Mouse (Mus musculus) left cerebral cortex, adult 11 months (tissue): ENCODE measurements around the gene Cd9.
"Not testable (repeated sequence)": the region's sequence is repeated elsewhere in the genome, so short reads cannot be mapped to it uniquely, and the experiment has no call there.

Experiments used
- DNase-seq: peaks from one replicate; pipeline ENCODE4 v3.0.0; 2022; ENCODE audit warnings: low spot score

The Cd9 gene

GRCm38 (mm10) chr6:125498062-125498461 is 3.5 kb upstream of the Cd9 start:
- no peak for DNase-seq

GRCm38 (mm10) chr6:125496417-125496816 is 1.8 kb upstream of the Cd9 start:
- no peak for DNase-seq

- DNase-seq: no peak
Observed at GRCm38 (mm10) chr6:125495361-125495760, 770 bp upstream of the Cd9 start.

- DNase-seq: no peak
Observed at GRCm38 (mm10) chr6:125493147-125493546, 1.4 kb downstream of the Cd9 start.

- no peak for DNase-seq
Observed at GRCm38 (mm10) chr6:125492664-125493063, 1.9 kb downstream of the Cd9 start.

GRCm38 (mm10) chr6:125492033-125492432 is 2.6 kb downstream of the Cd9 start:
- no peak for DNase-seq

- DNase-seq: no peak
Observed at GRCm38 (mm10) chr6:125491393-125491792, 3.2 kb downstream of the Cd9 start.

GRCm38 (mm10) chr6:125489881-125490559 is 4.6 kb downstream of the Cd9 start:
- DNase-seq: no peak

GRCm38 (mm10) chr6:125485589-125485988 is 9.0 kb downstream of the Cd9 start:
- DNase-seq: no peak

GRCm38 (mm10) chr6:125484721-125485120 is 9.9 kb downstream of the Cd9 start:
- DNase-seq: no peak

- not testable (repeated sequence) for DNase-seq
Observed at GRCm38 (mm10) chr6:125484313-125484660, 10.3 kb downstream of the Cd9 start.

GRCm38 (mm10) chr6:125483515-125484312 is 10.9 kb downstream of the Cd9 start:
- no peak for DNase-seq

GRCm38 (mm10) chr6:125482427-125482831 is 12.2 kb downstream of the Cd9 start:
- no peak for DNase-seq

- DNase-seq: no peak
Observed at GRCm38 (mm10) chr6:125481667-125482390, 12.8 kb downstream of the Cd9 start.

GRCm38 (mm10) chr6:125480396-125481361 is 13.9 kb downstream of the Cd9 start:
- no peak for DNase-seq

- no peak for DNase-seq
Observed at GRCm38 (mm10) chr6:125479359-125479758, 15.2 kb downstream of the Cd9 start.

- no peak for DNase-seq
Observed at GRCm38 (mm10) chr6:125478135-125479128, 16.2 kb downstream of the Cd9 start.

GRCm38 (mm10) chr6:125476826-125477589 is 17.6 kb downstream of the Cd9 start:
- no peak for DNase-seq

- no peak for DNase-seq
Observed at GRCm38 (mm10) chr6:125476090-125476489, 18.5 kb downstream of the Cd9 start.

GRCm38 (mm10) chr6:125475184-125475583 is 19.4 kb downstream of the Cd9 start:
- no peak for DNase-seq
